Mouse (Mus musculus) CD4-positive, CD25-positive, alpha-beta regulatory T cell (primary cell): Measurements from ENCODE around the gene Fam50b. TPM values are rescaled to one million over a fixed set of nuclear protein-coding genes. Genes with fewer than 3 reads are reported as not detected.

ENCODE experiments used
- polyA plus RNA-seq: library from polyadenylated mRNA; unstranded; fragments of 100-300 nt; shearing (Covaris generic); gene quantifications from one replicate; pipeline ENCODE4 v1.2.1, GENCODE M21; 2017

Fam50b gene
- not detected for polyA plus RNA-seq

GRCm38 (mm10) chr13:34734686-34735085 is at the start of gene Fam50b:
Gene Fam50b, plus strand, starts transcription at chr13:34734850.

Other genes with a start within 250 kb of the Fam50b start
- 0.77 TPM for gene Pxdc1, start 81.4 kb upstream of the Fam50b start, polyA plus RNA-seq
- 97.7 TPM for gene Prpf4b, start 140.5 kb downstream of the Fam50b start, polyA plus RNA-seq
- gene Fam217a, start 189.5 kb downstream of the Fam50b start, polyA plus RNA-seq: 0.19 TPM
- gene 4933417A18Rik, start 189.6 kb downstream of the Fam50b start, polyA plus RNA-seq: not detected
- gene Eci3, start 229.0 kb downstream of the Fam50b start, polyA plus RNA-seq: not detected